Mouse (Mus musculus) intestine, embryonic 15.5 days (tissue): ENCODE results near the gene Grm1. TPM values are rescaled to one million over a fixed set of nuclear protein-coding genes. Genes with fewer than 3 reads are reported as not detected.

Source experiments
- ATAC-seq: fragments of 200-750 bp; cut with Nextera tagmentation; 2 replicates; pipeline ENCODE4 v1.8.0; 2017; ENCODE audit warnings: moderate TSS enrichment, moderate library complexity
- H3K27ac ChIP-seq: fragments of 300-500 bp; sonication (generic); 2 replicates; pipeline ENCODE4 v1.5.1; 2015; ENCODE audit warnings: mild to moderate bottlenecking, inconsistent platforms
- H3K27me3 ChIP-seq: fragments of 300-500 bp; sonication (generic); replicated peaks from 2 replicates; pipeline ENCODE4 v1.6.1; 2015; ENCODE audit warnings: inconsistent platforms
- H3K36me3 ChIP-seq: fragments of 300-500 bp; sonication (generic); 2 replicates; pipeline ENCODE4 v1.6.1; 2015; ENCODE audit warnings: inconsistent platforms
- H3K4me1 ChIP-seq: fragments of 300-500 bp; sonication (generic); replicated peaks from 2 replicates; pipeline ENCODE4 v1.6.1; 2015; ENCODE audit warnings: inconsistent platforms
- H3K4me2 ChIP-seq: fragments of 300-500 bp; sonication (generic); replicated peaks from 2 replicates; pipeline ENCODE4 v1.6.1; 2015; ENCODE audit warnings: mild to moderate bottlenecking, inconsistent platforms
- H3K4me3 ChIP-seq: fragments of 300-500 bp; sonication (generic); replicated peaks from 2 replicates; pipeline ENCODE4 v1.5.1; 2015; ENCODE audit warnings: inconsistent platforms
- H3K9ac ChIP-seq: fragments of 300-500 bp; sonication (generic); 2 replicates; pipeline ENCODE4 v1.6.1; 2015; ENCODE audit warnings: inconsistent platforms
- H3K9me3 ChIP-seq: fragments of 300-500 bp; sonication (generic); 2 replicates; pipeline ENCODE4 v1.6.1; 2016; ENCODE audit warnings: inconsistent platforms
- WGBS: fragments of 180-500 bp; shearing (Covaris S2); methylation state at CpG from one replicate; pipeline ENCODE4 v1.1.7; 2015; 5-methylcytosine and 5-hydroxymethylcytosine counted together
- polyA plus RNA-seq: library from polyadenylated mRNA; unstranded; fragments of >200 nt; fragmentation: Nextera tagmentation; extraction: Ambion mirVana; gene quantifications from 2 replicates; pipeline ENCODE4 v1.2.1, GENCODE M21; 2015

Grm1 gene
- polyA plus RNA-seq, 1 experiment from 2014 or later: 0.04 TPM

GRCm38 (mm10) chr10:10947531-10947930, 134.6 kb downstream of the Grm1 start:
- Histone ChIP-seq H3K4me2 (no peak overlapping the region), H3K27me3 (no peaks in the 10 kb centered on the region), H3K4me3 (no peak overlapping the region), H3K4me1 (no peaks in the 10 kb centered on the region), H3K27ac (no peak overlapping the region), H3K36me3 (no peaks in the 10 kb centered on the region), H3K9ac (no peak overlapping the region), H3K9me3 (no peaks in the 10 kb centered on the region)
- ATAC-seq: no peak
- WGBS: 91% methylated on average over 2 of the region's 2 CpGs

DNA sequence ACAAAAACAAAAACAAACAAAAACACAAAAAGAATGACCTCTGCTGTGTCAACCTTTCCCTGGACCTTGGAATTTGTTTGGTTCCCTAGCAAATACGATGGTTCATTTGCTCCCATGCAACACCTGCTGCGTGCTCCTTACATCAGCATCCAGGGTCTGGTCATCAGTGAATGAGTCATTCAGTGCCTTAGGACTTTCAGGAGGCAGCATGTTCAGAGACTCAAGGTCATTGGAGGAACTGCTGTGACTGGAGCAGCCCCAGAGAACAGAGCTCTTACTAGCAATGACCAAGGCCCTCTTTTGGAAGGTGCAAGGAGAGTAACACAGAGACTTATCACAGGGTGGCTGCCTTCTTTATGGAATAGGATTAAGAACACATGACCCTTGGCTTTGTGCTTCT, 138.2 kb downstream of the Grm1 start:
- no peaks in the 10 kb centered on the region for H3K27me3 ChIP-seq
- no peak for ATAC-seq
- H3K4me3 ChIP-seq: no peak overlapping the region
- H3K4me1 ChIP-seq: no peaks in the 10 kb centered on the region
- no peaks in the 10 kb centered on the region for H3K36me3 ChIP-seq
- no peak overlapping the region for H3K9ac ChIP-seq
- H3K4me2 ChIP-seq: no peak overlapping the region
- no peaks in the 10 kb centered on the region for H3K9me3 ChIP-seq
- no peak overlapping the region for H3K27ac ChIP-seq
- 80% methylated on average over 2 of the region's 2 CpGs for WGBS

DNA sequence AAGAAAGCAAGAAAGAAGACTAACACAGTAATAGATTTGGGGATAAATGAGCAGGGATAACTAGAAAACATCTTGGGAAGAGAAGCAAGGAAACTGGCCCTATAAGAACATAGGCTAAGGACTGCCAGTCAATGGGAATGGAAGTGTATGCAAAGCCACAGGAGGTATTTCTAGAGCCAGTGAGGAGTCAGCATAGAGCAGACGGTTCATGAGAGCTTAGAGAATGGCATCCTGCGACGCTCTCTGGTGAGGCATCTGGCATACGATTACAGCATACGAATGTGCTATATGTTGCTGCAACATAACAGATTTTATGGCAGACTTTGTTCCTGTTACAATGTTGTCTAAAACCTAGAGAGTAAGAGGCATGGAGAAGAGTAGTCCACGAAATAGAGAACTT, 139.9 kb downstream of the Grm1 start:
- Histone ChIP-seq H3K36me3 (no peaks in the 10 kb centered on the region), H3K4me3 (no peak overlapping the region), H3K9ac (no peak overlapping the region), H3K27me3 (no peaks in the 10 kb centered on the region), H3K4me1 (no peaks in the 10 kb centered on the region), H3K4me2 (no peak overlapping the region), H3K9me3 (no peaks in the 10 kb centered on the region), H3K27ac (no peak overlapping the region)
- 75% methylated on average over 6 of the region's 6 CpGs for WGBS
- no peak for ATAC-seq

DNA sequence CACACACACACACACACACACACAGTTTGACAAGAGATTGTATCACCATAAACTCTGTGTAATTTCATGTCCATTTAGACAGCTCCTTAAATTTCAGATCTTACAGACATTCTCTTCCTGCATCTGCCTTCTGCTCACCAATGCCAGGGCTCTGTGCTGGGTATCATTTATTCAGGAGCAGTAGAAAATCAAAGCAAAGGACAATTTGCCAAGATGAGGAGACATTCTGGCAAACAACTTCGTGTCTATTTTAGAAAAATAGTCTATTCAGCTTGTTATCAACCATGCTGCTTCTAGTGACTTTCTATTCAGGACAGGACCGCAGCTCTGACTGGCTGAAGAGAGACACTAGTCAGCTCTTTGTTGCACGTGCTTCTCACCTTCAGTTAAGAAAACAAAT, 146.3 kb downstream of the Grm1 start:
- Histone ChIP-seq H3K27me3 (no peaks in the 10 kb centered on the region), H3K36me3 (no peaks in the 10 kb centered on the region), H3K9ac (no peak overlapping the region), H3K27ac (no peak overlapping the region), H3K4me1 (no peaks in the 10 kb centered on the region), H3K4me2 (no peak overlapping the region), H3K4me3 (no peak overlapping the region), H3K9me3 (no peaks in the 10 kb centered on the region)
- WGBS: 68% methylated on average over 3 of the region's 3 CpGs
- ATAC-seq: no peak

- no peak for ATAC-seq
- 81% methylated on average over 2 of the region's 2 CpGs for WGBS
- no peaks in the 10 kb centered on the region for H3K4me1 ChIP-seq
These were observed 152.5 kb downstream of the Grm1 start for GRCm38 (mm10) chr10:10929672-10930071.

DNA sequence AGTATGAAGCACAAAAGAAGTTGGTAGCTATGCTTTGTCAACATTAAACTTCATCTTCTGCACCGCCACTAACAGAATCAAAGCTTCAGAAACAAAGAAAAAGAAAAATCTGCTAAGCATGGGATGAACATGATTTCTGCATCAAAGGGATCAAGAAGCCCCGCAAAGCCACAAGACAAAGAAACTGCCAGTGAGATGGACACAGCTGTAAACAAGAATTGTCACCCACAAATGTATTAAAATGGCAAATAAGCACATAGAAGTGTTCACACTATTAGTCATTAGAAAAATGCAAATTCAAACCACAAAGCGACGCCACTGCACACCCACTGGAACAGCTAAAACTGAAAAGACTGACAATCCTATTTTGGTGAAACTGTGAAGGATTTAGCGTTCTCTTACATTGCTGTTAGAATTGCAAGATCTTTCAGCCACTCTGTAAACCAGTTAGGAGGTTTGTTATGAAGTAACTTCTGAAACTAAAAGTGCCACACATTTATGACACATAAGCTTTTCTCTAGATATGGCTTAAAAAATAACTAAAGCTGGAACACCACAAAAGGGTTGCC, 153.3 kb downstream of the Grm1 start:
- Histone ChIP-seq H3K9ac (no peak overlapping the region), H3K36me3 (no peaks in the 10 kb centered on the region), H3K4me2 (no peak overlapping the region), H3K27ac (no peak overlapping the region), H3K4me3 (no peak overlapping the region), H3K27me3 (no peaks in the 10 kb centered on the region), H3K4me1 (no peaks in the 10 kb centered on the region), H3K9me3 (no peaks in the 10 kb centered on the region)
- no peak for ATAC-seq
- WGBS: 87% methylated on average over 5 of the region's 5 CpGs

More at GRCm38 (mm10) chr10:10929672-10930071, 152.5 kb downstream of the Grm1 start:
- no peak overlapping the region for H3K9ac ChIP-seq
- H3K27ac ChIP-seq: no peak overlapping the region
- H3K9me3 ChIP-seq: no peaks in the 10 kb centered on the region
- H3K27me3 ChIP-seq: no peaks in the 10 kb centered on the region
- H3K4me3 ChIP-seq: no peak overlapping the region
- no peaks in the 10 kb centered on the region for H3K36me3 ChIP-seq
- H3K4me2 ChIP-seq: no peak overlapping the region

DNA sequence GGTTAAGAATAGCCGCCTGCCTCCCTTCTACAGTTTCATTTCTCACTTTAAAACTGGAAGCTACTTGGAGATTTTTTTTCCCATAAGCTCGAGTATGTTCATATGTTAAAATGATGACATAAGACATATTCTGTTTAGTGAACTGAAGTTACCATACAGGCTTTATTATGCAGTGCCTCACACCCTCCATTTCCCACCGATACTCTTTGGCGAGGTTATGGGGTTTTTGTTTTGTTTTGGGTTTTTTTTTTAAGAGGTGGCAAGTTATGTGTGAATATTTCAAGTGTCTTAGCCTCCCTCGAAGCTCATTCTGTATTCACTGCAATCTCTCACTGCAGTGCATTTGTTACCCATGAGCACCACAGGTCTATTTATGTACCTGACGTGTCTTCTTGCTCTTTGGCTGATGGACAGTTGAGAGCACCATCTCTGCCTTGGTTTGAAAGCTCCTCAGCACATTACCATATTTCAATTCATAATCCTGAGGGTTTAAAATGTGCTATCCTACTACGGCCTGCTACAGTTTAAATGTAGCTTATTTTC, 164.2 kb downstream of the Grm1 start:
- Histone ChIP-seq H3K4me1 (no peaks in the 10 kb centered on the region), H3K9me3 (no peaks in the 10 kb centered on the region), H3K36me3 (no peaks in the 10 kb centered on the region), H3K4me2 (no peak overlapping the region), H3K27me3 (no peaks in the 10 kb centered on the region), H3K4me3 (no peak overlapping the region), H3K27ac (no peak overlapping the region), H3K9ac (no peak overlapping the region)
- WGBS: 75% methylated on average over 7 of the region's 7 CpGs
- no peak for ATAC-seq

DNA sequence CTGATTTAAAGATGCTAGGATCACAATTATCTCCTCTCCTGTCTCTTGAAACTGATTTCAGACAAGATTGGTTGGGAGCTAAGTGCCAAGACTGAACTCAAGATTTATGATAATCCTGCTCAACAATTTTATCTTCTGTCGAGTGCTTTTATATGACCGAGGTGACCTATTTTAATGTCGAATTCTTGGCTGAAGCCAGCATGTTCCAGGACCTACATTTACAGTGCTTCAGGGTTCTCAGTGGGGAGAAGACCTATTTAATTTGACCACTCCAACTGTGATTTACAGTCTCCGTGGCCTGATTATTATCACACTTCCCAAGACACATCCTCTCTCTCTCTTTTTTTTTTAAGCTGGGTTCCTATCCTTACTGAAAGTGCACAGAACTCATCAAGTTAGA, 168.5 kb downstream of the Grm1 start:
- H3K4me1 ChIP-seq: no peaks in the 10 kb centered on the region
- no peak for ATAC-seq
- no peaks in the 10 kb centered on the region for H3K9me3 ChIP-seq
- no peak overlapping the region for H3K4me3 ChIP-seq
- no peak overlapping the region for H3K9ac ChIP-seq
- no peaks in the 10 kb centered on the region for H3K36me3 ChIP-seq
- no peak overlapping the region for H3K4me2 ChIP-seq
- no peak overlapping the region for H3K27ac ChIP-seq
- no peaks in the 10 kb centered on the region for H3K27me3 ChIP-seq
- WGBS: 84% methylated on average over 4 of the region's 4 CpGs

- Histone ChIP-seq H3K4me2 (no peak overlapping the region), H3K9me3 (no peaks in the 10 kb centered on the region), H3K9ac (no peak overlapping the region), H3K4me1 (no peaks in the 10 kb centered on the region), H3K27me3 (no peaks in the 10 kb centered on the region), H3K4me3 (no peak overlapping the region), H3K36me3 (no peaks in the 10 kb centered on the region), H3K27ac (no peak overlapping the region)
- no peak for ATAC-seq
- WGBS: 44% methylated on average over 1 of the region's 1 CpGs
These were observed 191.9 kb downstream of the Grm1 start for GRCm38 (mm10) chr10:10890221-10890620.

GRCm38 (mm10) chr10:10888521-10888920, 193.6 kb downstream of the Grm1 start:
- Histone ChIP-seq H3K9me3 (no peaks in the 10 kb centered on the region), H3K9ac (no peak overlapping the region), H3K4me3 (no peak overlapping the region), H3K4me2 (no peak overlapping the region), H3K36me3 (no peaks in the 10 kb centered on the region), H3K27ac (no peak overlapping the region), H3K27me3 (no peaks in the 10 kb centered on the region), H3K4me1 (no peaks in the 10 kb centered on the region)
- no peak for ATAC-seq
- 77% methylated on average over 9 of the region's 9 CpGs for WGBS

DNA sequence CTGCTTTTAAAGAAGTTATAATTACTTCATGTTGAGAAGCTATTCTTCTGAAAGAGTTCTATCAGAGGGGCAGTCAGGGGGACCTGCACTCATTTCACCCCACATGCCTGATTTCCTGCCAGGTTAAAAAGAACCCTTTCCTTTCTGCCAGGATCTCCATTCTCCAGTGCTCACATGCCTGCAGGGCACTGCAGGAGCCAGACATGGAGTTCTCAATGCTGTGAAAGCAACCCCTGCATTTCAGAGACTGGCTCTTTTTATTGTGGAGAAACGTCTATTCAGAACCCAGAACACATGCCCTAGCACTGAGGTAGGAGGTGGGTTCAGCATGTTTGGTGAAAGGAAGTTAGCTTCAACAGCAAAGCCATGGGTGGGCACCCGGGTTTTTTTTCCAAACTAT, 197.2 kb downstream of the Grm1 start:
- Histone ChIP-seq H3K4me1 (no peaks in the 10 kb centered on the region), H3K9me3 (no peaks in the 10 kb centered on the region), H3K27me3 (no peaks in the 10 kb centered on the region), H3K9ac (no peak overlapping the region), H3K36me3 (no peaks in the 10 kb centered on the region), H3K27ac (no peak overlapping the region), H3K4me3 (no peak overlapping the region), H3K4me2 (no peak overlapping the region)
- ATAC-seq: no peak
- 32% methylated on average over 2 of the region's 2 CpGs for WGBS

GRCm38 (mm10) chr10:10872142-10872541, 210.0 kb downstream of the Grm1 start:
- H3K4me3 ChIP-seq: no peak overlapping the region

DNA sequence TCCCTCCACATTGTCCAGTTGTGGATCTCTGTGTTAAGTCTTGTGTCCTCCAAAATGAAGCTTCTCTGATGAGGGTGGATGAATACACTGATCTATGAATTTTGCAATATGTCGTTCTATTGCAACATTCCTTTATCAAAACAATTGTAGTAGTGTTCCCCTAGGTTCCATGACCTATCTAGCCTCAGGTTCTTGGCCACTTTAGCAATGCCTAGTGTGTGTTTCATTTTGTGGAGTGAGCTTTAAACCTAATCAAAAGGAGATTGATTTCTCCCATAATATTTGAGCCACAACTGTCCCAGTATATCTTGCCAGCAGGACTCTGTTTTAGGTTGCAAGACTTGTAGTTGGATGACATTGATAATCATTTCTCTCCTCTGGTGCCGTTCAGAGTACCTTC, 211.9 kb downstream of the Grm1 start:
- 78% methylated on average over 2 of the region's 2 CpGs for WGBS
- ATAC-seq: no peak
- no peak overlapping the region for H3K4me2 ChIP-seq
- H3K4me3 ChIP-seq: no peak overlapping the region
- no peaks in the 10 kb centered on the region for H3K4me1 ChIP-seq
- no peaks in the 10 kb centered on the region for H3K36me3 ChIP-seq
- no peak overlapping the region for H3K9ac ChIP-seq
- no peaks in the 10 kb centered on the region for H3K9me3 ChIP-seq
- H3K27me3 ChIP-seq: no peaks in the 10 kb centered on the region
- no peak overlapping the region for H3K27ac ChIP-seq

More at GRCm38 (mm10) chr10:10872142-10872541, 210.0 kb downstream of the Grm1 start:
- Histone ChIP-seq H3K27ac (no peak overlapping the region), H3K9ac (no peak overlapping the region), H3K36me3 (no peaks in the 10 kb centered on the region), H3K9me3 (no peaks in the 10 kb centered on the region), H3K4me2 (no peak overlapping the region), H3K4me1 (no peaks in the 10 kb centered on the region), H3K27me3 (no peaks in the 10 kb centered on the region)
- no peak for ATAC-seq
- WGBS: 40% methylated on average over 3 of the region's 3 CpGs
